11 mouse cellular contexts compared by ENCODE assay signal in genomic region chr4:149460475-149460874, GRCm38 (mm10). TPM values are rescaled to one million over a fixed set of nuclear protein-coding genes. Genes with fewer than 3 reads are reported as not detected.
"Had no signal": no experiment of that assay in that cellular context is flagged by ENCODE, and none has a peak within 500 bp of the region (broad histone marks: within the 10 kb centered on the region; RNA-seq: fewer than 3 reads in every experiment).

No protein-coding gene starts in this region.

RNA-seq across cellular contexts. Expression of gene Rbp7, which starts 5.7 kb away (rescaled TPM):
- total RNA-seq: layer of hippocampus, adult 18-20 months; layer of hippocampus, postnatal 10 days; left cerebral cortex, postnatal 4 days; megakaryocyte progenitor cell, adult 5-6 weeks had no signal
- polyA plus RNA-seq: liver, embryonic 11.5 days; midbrain, embryonic 13.5 days; myocyte; neural tube, embryonic 11.5 days; neural tube, embryonic 15.5 days had no signal

RNA-seq across cellular contexts. Expression of gene Tmem274, which starts 16.7 kb away (rescaled TPM):
- total RNA-seq: layer of hippocampus, adult 18-20 months; layer of hippocampus, postnatal 10 days; left cerebral cortex, postnatal 10 days; left cerebral cortex, postnatal 4 days; megakaryocyte progenitor cell, adult 5-6 weeks had no signal
- polyA plus RNA-seq: liver, embryonic 11.5 days; myocyte; neural tube, embryonic 11.5 days; neural tube, embryonic 15.5 days; small intestine, adult 2 months had no signal
